ENCODE assay signal across 11 mouse cellular contexts in the genomic region with DNA sequence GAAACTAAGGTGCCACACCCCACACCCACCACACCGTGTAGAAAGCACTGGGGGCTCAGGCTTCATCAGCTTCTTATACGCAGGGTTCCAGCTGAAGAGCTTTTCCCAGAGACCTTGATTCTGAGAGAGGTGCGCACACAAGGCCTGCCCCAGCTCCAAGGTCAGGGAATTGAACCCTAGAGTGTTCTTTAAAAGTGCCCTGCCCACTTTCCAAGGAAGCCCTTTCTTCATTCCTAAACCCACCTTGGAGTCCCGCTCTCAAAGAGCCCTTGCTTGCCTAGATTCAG. TPM values are rescaled to one million over a fixed set of nuclear protein-coding genes. Genes with fewer than 3 reads are reported as not detected.
DNase-seq lines count a peak whose midpoint lies in the region; ATAC-seq and TF ChIP-seq lines count a peak whose summit lies in the region.
"Had no signal": no experiment of that assay in that cellular context is flagged by ENCODE, and none has a peak within 500 bp of the region (broad histone marks: within the 10 kb centered on the region; RNA-seq: fewer than 3 reads in every experiment).

No protein-coding gene starts in this region.

- 0 out of 2 replicates have a peak, but pooled peaks cover 2% of the 10 kb centered on the region for H3K4me1 ChIP-seq in cortical plate, adult 2 months (ENCODE audit: control insufficient read depth, insufficient read depth, low read length)
- peaks cover 18% of the 10 kb centered on the region; the same call in 1 of the 2 replicates for H3K4me1 ChIP-seq in hindbrain, embryonic 11.5 days (replicated peaks; ENCODE audit: control insufficient read depth, insufficient read depth, low read length)
- peaks cover 16% of the 10 kb centered on the region for H3K4me1 ChIP-seq in midbrain, embryonic 14.5 days (ENCODE audit: control insufficient read depth, insufficient read depth, low read length)

- no peak overlapping the region for H3K4me3 ChIP-seq in cortical plate, adult 2 months (ENCODE audit: insufficient read depth, low read length)
- H3K4me3 ChIP-seq in hindbrain, embryonic 11.5 days (ENCODE audit: low read depth, low read length): no peak overlapping the region
- no peak overlapping the region for H3K4me3 ChIP-seq in midbrain, embryonic 14.5 days (replicated peaks; ENCODE audit: low read depth, low read length)
- H3K4me3 ChIP-seq: megakaryocyte, embryonic 14.5 days had no signal

- no peak for TF ChIP-seq CTCF in cortical plate, adult 2 months (IDR thresholded peaks at IDR 0.05; ENCODE audit: extremely low read depth, insufficient read depth, low read length)

- H3K9ac ChIP-seq in hindbrain, embryonic 11.5 days (ENCODE audit: low read depth, low read length): peak overlapping the region; percentile 32
- no peak overlapping the region for H3K9ac ChIP-seq in midbrain, embryonic 14.5 days (replicated peaks; ENCODE audit: low read length)

- DNase-seq in kidney, adult 9 months: peak; percentile 53
- no peak for DNase-seq in kidney, adult 8-10 months
- DNase-seq in hindbrain, embryonic 11.5 days (ENCODE audit: low spot score): no peak
- no peak for DNase-seq in midbrain, embryonic 14.5 days
- no peak for DNase-seq in urinary bladder, adult 2 months (ENCODE audit: low spot score)
- no peak for DNase-seq in cerebellum, postnatal 4 days (ENCODE audit: low spot score in 2 of 2)
- DNase-seq in left cerebral cortex, adult 8-10 months (ENCODE audit: low spot score in 2 of 2): no peak

- H3K9me3 ChIP-seq in hindbrain, embryonic 11.5 days (ENCODE audit: control insufficient read depth, low read length): no peaks in the 10 kb centered on the region
- peaks cover 3% of the 10 kb centered on the region; the same call in 1 of the 2 replicates for H3K9me3 ChIP-seq in midbrain, embryonic 14.5 days (ENCODE audit: control insufficient read depth, low read length)

- WGBS in hindbrain, embryonic 11.5 days: 29% methylated on average over 4 of the region's 4 CpGs
- 42% methylated on average over 4 of the region's 4 CpGs for WGBS in midbrain, embryonic 14.5 days

- no peak overlapping the region for H3K4me2 ChIP-seq in hindbrain, embryonic 11.5 days (replicated peaks; ENCODE audit: low read depth, low read length)
- H3K4me2 ChIP-seq in midbrain, embryonic 14.5 days (ENCODE audit: low read length): peak overlapping the region; percentile 3; the same call in 1 of the 2 replicates

- ATAC-seq in hindbrain, embryonic 11.5 days (ENCODE audit: low FRiP score): peak; percentile 23; the same call in 1 of the 2 replicates
- ATAC-seq in midbrain, embryonic 14.5 days (ENCODE audit: low FRiP score, low TSS enrichment): no peak

- no peak for TF ChIP-seq POLR2A in cortical plate, adult 2 months (IDR thresholded peaks at IDR 0.05; ENCODE audit: extremely low read depth, insufficient read depth, low read length)

- no peaks in the 10 kb centered on the region for H3K36me3 ChIP-seq in hindbrain, embryonic 11.5 days (ENCODE audit: control insufficient read depth, insufficient read depth, low read length)
- H3K36me3 ChIP-seq in midbrain, embryonic 14.5 days (ENCODE audit: control insufficient read depth, insufficient read depth, low read length): no peaks in the 10 kb centered on the region
- H3K36me3 ChIP-seq: G1E had no signal

- H3K27me3 ChIP-seq in hindbrain, embryonic 11.5 days (ENCODE audit: control insufficient read depth, insufficient read depth, low read length): no peaks in the 10 kb centered on the region
- no peaks in the 10 kb centered on the region for H3K27me3 ChIP-seq in midbrain, embryonic 14.5 days (ENCODE audit: control insufficient read depth, insufficient read depth, low read length)

- peak overlapping the region; percentile 45; the same call in 1 of the 2 replicates for H3K27ac ChIP-seq in cortical plate, adult 2 months (ENCODE audit: insufficient read depth, low read length)
- peak overlapping the region; percentile 90 for H3K27ac ChIP-seq in hindbrain, embryonic 11.5 days (ENCODE audit: low read depth, low read length)
- H3K27ac ChIP-seq in midbrain, embryonic 14.5 days (replicated peaks; ENCODE audit: low read depth, low read length): peak overlapping the region; percentile 43; the same call in 1 of the 2 replicates

RNA-seq across cellular contexts. Expression of a gene that starts 44.4 kb away (rescaled TPM):
- polyA plus RNA-seq in cortical plate, adult 2 months (2012; rRNA removed): 13.5 and 17.5 TPM in 2 replicates
- polyA plus RNA-seq in hindbrain, embryonic 11.5 days (2014; fragmentation: Nextera tagmentation; extraction: Ambion mirVana): 2.7 and 4.0 TPM in 2 replicates
- 0.87 and 1.0 TPM in 2 replicates for polyA plus RNA-seq in midbrain, embryonic 14.5 days (2014; fragmentation: Nextera tagmentation; extraction: Ambion mirVana)
- polyA plus RNA-seq in urinary bladder, adult 2 months (2012; rRNA removed): 1.5 TPM in 2 replicates
- 1 to 10 TPM; 7.7 to 9.5 (median 9.3) TPM for total RNA-seq in left cerebral cortex, adult 8-10 months (2022)
- total RNA-seq: granulocyte monocyte progenitor cell, adult 5-6 weeks had no signal
- polyA plus RNA-seq: G1E had no signal

RNA-seq across cellular contexts. Expression of a gene that starts 48.6 kb away (rescaled TPM):
- polyA plus RNA-seq in cortical plate, adult 2 months (2012; rRNA removed): 47.1 TPM in 2 replicates
- 108 and 110 TPM in 2 replicates for polyA plus RNA-seq in hindbrain, embryonic 11.5 days (2014; fragmentation: Nextera tagmentation; extraction: Ambion mirVana)
- polyA plus RNA-seq in midbrain, embryonic 14.5 days (2014; fragmentation: Nextera tagmentation; extraction: Ambion mirVana): 114 and 122 TPM in 2 replicates
- 32.8 and 44.1 TPM in 2 replicates for polyA plus RNA-seq in urinary bladder, adult 2 months (2012; rRNA removed)
- total RNA-seq in left cerebral cortex, adult 8-10 months (2022): 10 to 100 TPM; 30.5 to 38.9 (median 34.4) TPM
